Mouse (Mus musculus) C2C12 (cell line): Measurements from ENCODE around the gene Mag. TPM values are rescaled to one million over a fixed set of nuclear protein-coding genes. Genes with fewer than 3 reads are reported as not detected.
"Not testable (repeated sequence)": the region's sequence is repeated elsewhere in the genome, so short reads cannot be mapped to it uniquely, and the experiment has no call there.

Experiments used
- H3K27me3 ChIP-seq: one replicate; pipeline ENCODE4 v1.6.1; 2011; ENCODE audit not compliant: control insufficient read depth, insufficient read depth, insufficient read length
- H3K36me3 ChIP-seq: one replicate; pipeline ENCODE4 v1.6.1; 2011; ENCODE audit not compliant: control insufficient read depth, insufficient read depth
- H3K4me3 ChIP-seq: one replicate; pipeline ENCODE4 v1.5.1; 2011; ENCODE audit warnings: mild to moderate bottlenecking, control low read depth; ENCODE audit not compliant: poor library complexity, insufficient read depth, severe bottlenecking
- H3K79me2 ChIP-seq: one replicate; pipeline ENCODE4 v1.6.1; 2011; ENCODE audit not compliant: control insufficient read depth, insufficient read depth
- H3K79me3 ChIP-seq: one replicate; pipeline ENCODE4 v1.6.1; 2011; ENCODE audit warnings: low read depth, control low read depth
- H3ac ChIP-seq: one replicate; pipeline ENCODE3; 2011; ENCODE audit warnings: low read depth; ENCODE audit not compliant: control insufficient read depth, insufficient read length
- CEBPB ChIP-seq: IDR thresholded peaks from one replicate; pipeline ENCODE4 v1.6.1; 2011; ENCODE audit warnings: low read depth, mild to moderate bottlenecking, control low read depth, moderate library complexity
- CTCF ChIP-seq: IDR thresholded peaks from one replicate; pipeline ENCODE4 v1.5.1; 2011; ENCODE audit not compliant: control insufficient read depth, insufficient read depth, insufficient read length
- FOSL1 ChIP-seq: IDR thresholded peaks from one replicate; pipeline ENCODE4 v1.8.0; 2011; ENCODE audit warnings: mild to moderate bottlenecking, low read length; ENCODE audit not compliant: poor library complexity, insufficient read depth, severe bottlenecking
- MAX ChIP-seq: IDR thresholded peaks from one replicate; pipeline ENCODE4 v1.6.1; 2011; ENCODE audit warnings: mild to moderate bottlenecking, control low read depth
- MYOD1 ChIP-seq: IDR thresholded peaks from one replicate; pipeline ENCODE4 v1.6.1; 2011; ENCODE audit warnings: low read depth; ENCODE audit not compliant: control insufficient read depth, insufficient read length
- MYOG ChIP-seq: IDR thresholded peaks from one replicate; pipeline ENCODE4 v1.6.1; 2011; ENCODE audit not compliant: control insufficient read depth, insufficient read length; ENCODE audit errors: extremely low read depth
- USF1 ChIP-seq: IDR thresholded peaks from one replicate; pipeline ENCODE4 v1.6.1; 2011; ENCODE audit warnings: low read depth, mild to moderate bottlenecking, control low read depth, moderate library complexity
- polyA plus RNA-seq: library from polyadenylated mRNA; unstranded; fragments of >200 nt; fragmentation: generic; extraction: Trizol; gene quantifications from one replicate; pipeline ENCODE4 v1.2.1, GENCODE M21; 2012; ENCODE audit warnings: missing spikeins

The Mag gene
- polyA plus RNA-seq, 1 experiment: 0.05 TPM

GRCm38 (mm10) chr7:30943909-30944635, 29.4 kb upstream of the Mag start, which contains the start of gene Hamp:
Gene Hamp, minus strand, starts transcription at chr7:30944032.
- no peaks in the 10 kb centered on the region for H3K79me2 ChIP-seq
- no peak within 1 kb of the TSS for H3K4me3 ChIP-seq
- H3K36me3 ChIP-seq: peaks cover 4% of the 10 kb centered on the region
- no peaks in the 10 kb centered on the region for H3K79me3 ChIP-seq
- H3ac ChIP-seq: no peak within 1 kb of the TSS
- TF ChIP-seq CTCF (no peak), MYOD1 (no peak), MAX (no peak), MYOG (no peak), CEBPB (no peak), USF1 (no peak), FOSL1 (no peak)
- H3K27me3 ChIP-seq: no peaks in the 10 kb centered on the region

- H3K36me3 ChIP-seq, H3K79me2 ChIP-seq, H3K27me3 ChIP-seq, H3ac ChIP-seq, H3K4me3 ChIP-seq, H3K79me3 ChIP-seq: not testable (repeated sequence)
Measured at GRCm38 (mm10) chr7:30942365-30942764, 27.7 kb upstream of the Mag start.

DNA sequence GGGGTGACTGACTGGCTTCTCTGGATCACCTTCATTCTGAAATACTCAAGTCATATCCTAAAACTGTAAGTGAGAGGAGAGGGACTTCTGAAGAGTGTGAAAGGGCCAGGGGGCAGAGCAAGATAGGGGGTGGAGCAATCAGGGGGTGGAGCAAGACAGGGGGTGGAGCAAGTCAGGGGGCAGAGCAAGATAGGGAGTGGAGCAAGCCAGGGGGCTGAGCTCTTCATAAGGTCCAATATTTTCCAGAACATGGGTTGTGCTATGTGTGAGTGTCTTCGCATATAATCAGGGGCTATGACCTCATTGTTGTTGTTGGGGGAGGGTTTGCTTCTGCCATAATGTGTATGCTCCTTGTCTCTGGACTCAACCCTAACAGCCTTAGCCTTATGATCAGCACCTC, 25.4 kb upstream of the Mag start:
- not testable (repeated sequence) for H3K27me3 ChIP-seq, H3K79me2 ChIP-seq, H3ac ChIP-seq, H3K36me3 ChIP-seq, H3K79me3 ChIP-seq, H3K4me3 ChIP-seq

- not testable (repeated sequence) for H3ac ChIP-seq, H3K79me2 ChIP-seq, H3K36me3 ChIP-seq, H3K27me3 ChIP-seq, H3K79me3 ChIP-seq, H3K4me3 ChIP-seq
Measured at GRCm38 (mm10) chr7:30935422-30936099, 20.9 kb upstream of the Mag start.

GRCm38 (mm10) chr7:30924581-30924980, 9.9 kb upstream of the Mag start, which contains the start of gene Hamp2:
Gene Hamp2, minus strand, starts transcription at chr7:30924681.
- not testable (repeated sequence) for H3K4me3 ChIP-seq, H3K36me3 ChIP-seq, H3ac ChIP-seq, H3K79me2 ChIP-seq, H3K27me3 ChIP-seq, H3K79me3 ChIP-seq

DNA sequence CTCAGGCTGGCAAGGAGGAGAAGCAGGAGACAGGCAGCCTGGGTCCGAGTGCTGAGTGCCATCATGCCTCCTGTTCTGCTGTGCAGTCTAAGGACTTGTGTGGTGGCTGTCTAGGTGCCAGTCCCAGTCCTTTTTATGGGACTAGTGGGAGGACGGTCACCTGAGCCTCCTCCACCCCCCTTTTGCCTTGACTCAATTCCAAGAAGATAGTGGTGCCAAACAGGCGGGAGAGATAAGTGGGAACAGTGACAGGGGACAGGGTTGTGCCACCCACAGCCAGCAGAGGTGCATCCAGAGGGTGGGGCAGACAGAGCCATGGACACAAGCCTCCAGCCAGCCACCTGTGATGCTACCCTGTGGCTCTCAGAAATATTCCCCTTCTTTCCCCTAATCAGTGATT, 9.4 kb upstream of the Mag start:
- Histone ChIP-seq H3K79me3 (no peaks in the 10 kb centered on the region), H3ac (no peak overlapping the region), H3K27me3 (no peaks in the 10 kb centered on the region), H3K36me3 (no peaks in the 10 kb centered on the region), H3K4me3 (no peak overlapping the region), H3K79me2 (no peaks in the 10 kb centered on the region)
- TF ChIP-seq FOSL1 (no peak), MYOG (no peak), CEBPB (no peak), USF1 (no peak), CTCF (no peak), MAX (no peak), MYOD1 (no peak)

DNA sequence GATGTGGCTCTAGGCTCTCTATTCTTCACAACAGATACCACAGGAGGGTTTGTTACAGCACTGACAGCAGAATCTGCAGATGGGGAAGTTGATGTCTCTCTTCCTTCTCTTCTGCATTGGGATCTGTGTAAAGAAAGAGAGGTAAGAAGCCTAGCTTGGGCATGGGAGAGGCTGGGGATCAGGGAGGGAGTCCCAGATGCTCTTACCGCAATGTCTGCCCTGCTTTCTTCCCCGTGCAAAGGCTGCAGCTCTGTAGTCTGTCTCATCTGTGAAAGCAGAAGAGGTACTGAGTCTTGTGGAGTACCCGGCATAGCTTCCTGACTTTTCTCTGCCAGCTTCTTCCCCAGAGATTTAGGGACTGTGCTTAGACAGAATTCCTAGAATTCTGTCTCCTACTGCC, 7.8 kb upstream of the Mag start:
- H3ac ChIP-seq, H3K79me3 ChIP-seq, H3K79me2 ChIP-seq, H3K27me3 ChIP-seq, H3K36me3 ChIP-seq, H3K4me3 ChIP-seq: not testable (repeated sequence)
